Mouse (Mus musculus) MEL (cell line): ENCODE results near the gene Tmem88. TPM values are rescaled to one million over a fixed set of nuclear protein-coding genes. Genes with fewer than 3 reads are reported as not detected.
A peak's percentile ranks its signal among the peaks of the same experiment; 100 is the strongest.

Source experiments
- DNase-seq: peaks from one replicate; pipeline ENCODE4 v3.0.0; 2011; ENCODE audit warnings: low read depth, low spot score
- H3K27ac ChIP-seq: 2 replicates; pipeline ENCODE4 v1.5.1; 2012; ENCODE audit warnings: low read depth, mild to moderate bottlenecking, control low read depth, low read length, moderate library complexity; ENCODE audit not compliant: control insufficient read depth
- H3K27me3 ChIP-seq, 2 experiments: fragments of 150-350 bp in 1 of 2; sonication (generic) in 1 of 2; 2 replicates each; pipeline ENCODE4 v1.6.1; 2012; ENCODE audit warnings: low read length in 2 of 2, mild to moderate bottlenecking in 2 of 2, improper control_type of control experiment in 1 of 2, moderate library complexity in 1 of 2; ENCODE audit not compliant: insufficient read depth in 2 of 2, control insufficient read depth in 1 of 2
- H3K36me3 ChIP-seq, 2 experiments: 2 replicates each; pipeline ENCODE4 v1.6.1; 2012 to 2014; ENCODE audit warnings: low read length in 2 of 2, improper control_type of control experiment in 1 of 2, inconsistent platforms in 1 of 2, mild to moderate bottlenecking in 1 of 2; ENCODE audit not compliant: insufficient read depth in 2 of 2, control insufficient read depth in 1 of 2
- H3K4me1 ChIP-seq, 2 experiments: fragments of 150-350 bp in 1 of 2; sonication (generic) in 1 of 2; 2 replicates each; pipeline ENCODE4 v1.6.1; 2012; ENCODE audit warnings: low read length in 2 of 2, improper control_type of control experiment in 1 of 2, mild to moderate bottlenecking in 1 of 2; ENCODE audit not compliant: insufficient read depth in 2 of 2, control insufficient read depth in 1 of 2
- H3K4me3 ChIP-seq, 2 experiments: fragments of 150-350 bp in 1 of 2; sonication (generic) in 1 of 2; 2 replicates each; pipeline ENCODE4 v1.5.1; 2012; ENCODE audit warnings: low read depth in 2 of 2, low read length in 2 of 2, mild to moderate bottlenecking in 2 of 2, moderate library complexity in 2 of 2, control low read depth in 1 of 2, improper control_type of control experiment in 1 of 2; ENCODE audit not compliant: control insufficient read depth in 1 of 2, insufficient read depth in 1 of 2
- H3K79me2 ChIP-seq: 2 replicates; pipeline ENCODE4 v1.6.1; 2012; ENCODE audit warnings: mild to moderate bottlenecking, low read length, moderate library complexity; ENCODE audit not compliant: control insufficient read depth, poor library complexity, insufficient read depth
- H3K9ac ChIP-seq: 2 replicates; pipeline ENCODE4 v1.6.1; 2012; ENCODE audit warnings: low read depth, mild to moderate bottlenecking, control low read depth, low read length, moderate library complexity; ENCODE audit not compliant: control insufficient read depth, poor library complexity, severe bottlenecking
- H3K9me3 ChIP-seq: fragments of 150-350 bp; sonication (generic); replicated peaks from 2 replicates; pipeline ENCODE4 v1.6.1; 2012; ENCODE audit warnings: mild to moderate bottlenecking, low read length, improper control_type of control experiment, moderate library complexity; ENCODE audit not compliant: insufficient read depth
- CHD1 ChIP-seq: IDR thresholded peaks from 2 replicates; pipeline ENCODE4 v1.6.1; 2012; ENCODE audit warnings: low read depth, mild to moderate bottlenecking, inconsistent platforms, low read length, improper control_type of control experiment
- E2F4 ChIP-seq: IDR thresholded peaks from 2 replicates; pipeline ENCODE4 v1.6.1; 2011; ENCODE audit warnings: low read depth, low read length, improper control_type of control experiment, borderline replicate concordance
- ETS1 ChIP-seq: IDR thresholded peaks from 2 replicates; pipeline ENCODE4 v1.6.1; 2012; ENCODE audit warnings: low read depth, mild to moderate bottlenecking, inconsistent platforms, low read length, improper control_type of control experiment, moderate library complexity
- GABPA ChIP-seq: IDR thresholded peaks from 2 replicates; pipeline ENCODE4 v1.6.1; 2012; ENCODE audit warnings: low read depth, mild to moderate bottlenecking, inconsistent platforms, low read length, improper control_type of control experiment, moderate library complexity
- GATA1 ChIP-seq: IDR thresholded peaks from 2 replicates; pipeline ENCODE4 v1.6.1; 2011; ENCODE audit warnings: low read depth, low read length, improper control_type of control experiment
- KAT2A ChIP-seq: conservative IDR thresholded peaks from 2 replicates; pipeline ENCODE4 v1.6.1; 2012; ENCODE audit warnings: low read depth, low read length, improper control_type of control experiment, inconsistent platforms
- MAFK ChIP-seq: IDR thresholded peaks from 2 replicates; pipeline ENCODE4 v1.6.1; 2011; ENCODE audit warnings: low read depth, mild to moderate bottlenecking, low read length, improper control_type of control experiment, borderline replicate concordance
- MAX ChIP-seq: IDR thresholded peaks from 2 replicates; pipeline ENCODE4 v1.6.1; 2011; ENCODE audit warnings: low read length, improper control_type of control experiment
- MAZ ChIP-seq: IDR thresholded peaks from 2 replicates; pipeline ENCODE4 v1.6.1; 2012; ENCODE audit warnings: low read depth, mild to moderate bottlenecking, inconsistent platforms, low read length, improper control_type of control experiment
- MEF2A ChIP-seq: IDR thresholded peaks from 2 replicates; pipeline ENCODE4 v1.6.1; 2014; ENCODE audit warnings: low read depth, mild to moderate bottlenecking, inconsistent platforms, low read length, improper control_type of control experiment; ENCODE audit not compliant: poor library complexity, insufficient replicate concordance, severe bottlenecking; ENCODE audit errors: extremely low read depth
- MXI1 ChIP-seq: IDR thresholded peaks from 2 replicates; pipeline ENCODE4 v1.6.1; 2011; ENCODE audit warnings: mild to moderate bottlenecking, low read depth, low read length, improper control_type of control experiment
- MYB ChIP-seq: IDR thresholded peaks from 2 replicates; pipeline ENCODE4 v1.6.1; 2011; ENCODE audit warnings: mild to moderate bottlenecking, low read depth, low read length, improper control_type of control experiment
- MYC ChIP-seq: IDR thresholded peaks from 2 replicates; pipeline ENCODE4 v1.6.1; 2011; ENCODE audit warnings: low read depth, mild to moderate bottlenecking, low read length, improper control_type of control experiment, moderate library complexity
- NELFE ChIP-seq: IDR thresholded peaks from 2 replicates; pipeline ENCODE4 v1.6.1; 2011; ENCODE audit warnings: low read depth, low read length, improper control_type of control experiment
- NRF1 ChIP-seq: IDR thresholded peaks from 2 replicates; pipeline ENCODE4 v1.6.1; 2014; ENCODE audit warnings: low read depth, mild to moderate bottlenecking, inconsistent platforms, low read length, improper control_type of control experiment, moderate library complexity; ENCODE audit not compliant: poor library complexity, insufficient read depth, severe bottlenecking
- POLR2A ChIP-seq, 2 experiments: IDR thresholded peaks; 2 replicates each; pipeline ENCODE4 v1.6.1; 2011 to 2012; ENCODE audit warnings: low read length in 2 of 2, mild to moderate bottlenecking in 2 of 2, control low read depth in 1 of 2, improper control_type of control experiment in 1 of 2, low read depth in 1 of 2, moderate library complexity in 1 of 2; ENCODE audit not compliant: control insufficient read depth in 1 of 2, insufficient read depth in 1 of 2, poor library complexity in 1 of 2
- POLR2AphosphoS2 ChIP-seq: IDR thresholded peaks from 2 replicates; pipeline ENCODE4 v1.6.1; 2011; ENCODE audit warnings: low read length, improper control_type of control experiment
- POLR2AphosphoS5 ChIP-seq: IDR thresholded peaks from 2 replicates; pipeline ENCODE4 v1.6.1; 2012; ENCODE audit warnings: low read depth, borderline replicate concordance, mild to moderate bottlenecking, inconsistent platforms, low read length, moderate library complexity, mixed read lengths
- RAD21 ChIP-seq: IDR thresholded peaks from 2 replicates; pipeline ENCODE4 v1.6.1; 2011; ENCODE audit warnings: mild to moderate bottlenecking, low read depth, low read length, improper control_type of control experiment
- RCOR1 ChIP-seq: IDR thresholded peaks from 2 replicates; pipeline ENCODE4 v1.6.1; 2012; ENCODE audit warnings: low read depth, mild to moderate bottlenecking, inconsistent platforms, low read length, improper control_type of control experiment
- SIN3A ChIP-seq: IDR thresholded peaks from 2 replicates; pipeline ENCODE4 v1.6.1; 2012; ENCODE audit warnings: low read length, improper control_type of control experiment, inconsistent platforms
- SMC3 ChIP-seq: IDR thresholded peaks from 2 replicates; pipeline ENCODE4 v1.6.1; 2011; ENCODE audit warnings: low read depth, low read length, improper control_type of control experiment
- TAL1 ChIP-seq: IDR thresholded peaks from 2 replicates; pipeline ENCODE4 v1.6.1; 2012; ENCODE audit warnings: mild to moderate bottlenecking, inconsistent platforms, low read length, moderate library complexity, mixed read lengths
- TBP ChIP-seq: IDR thresholded peaks from 2 replicates; pipeline ENCODE4 v1.8.0; 2011; ENCODE audit warnings: low read depth, low read length, improper control_type of control experiment
- TCF12 ChIP-seq: IDR thresholded peaks from 2 replicates; pipeline ENCODE4 v1.6.1; 2014; ENCODE audit warnings: low read depth, mild to moderate bottlenecking, inconsistent platforms, low read length, improper control_type of control experiment, moderate library complexity
- UBTF ChIP-seq: IDR thresholded peaks from 2 replicates; pipeline ENCODE4 v1.6.1; 2012; ENCODE audit warnings: low read depth, mild to moderate bottlenecking, inconsistent platforms, low read length, improper control_type of control experiment, moderate library complexity, borderline replicate concordance; ENCODE audit not compliant: insufficient read depth
- USF1 ChIP-seq: IDR thresholded peaks from 2 replicates; pipeline ENCODE4 v1.6.1; 2014; ENCODE audit warnings: low read depth, mild to moderate bottlenecking, inconsistent platforms, low read length, improper control_type of control experiment, moderate library complexity
- ZC3H11A ChIP-seq: IDR thresholded peaks from 2 replicates; pipeline ENCODE4 v1.6.1; 2012; ENCODE audit warnings: low read depth, mild to moderate bottlenecking, inconsistent platforms, low read length, improper control_type of control experiment
- ZKSCAN1 ChIP-seq: IDR thresholded peaks from 2 replicates; pipeline ENCODE4 v1.6.1; 2012; ENCODE audit warnings: low read depth, mild to moderate bottlenecking, inconsistent platforms, low read length, improper control_type of control experiment, moderate library complexity
- ZMIZ1 ChIP-seq: IDR thresholded peaks from 2 replicates; pipeline ENCODE4 v1.6.1; 2012; ENCODE audit warnings: low read depth, mild to moderate bottlenecking, inconsistent platforms, low read length, improper control_type of control experiment, moderate library complexity
- polyA plus RNA-seq, 2 experiments: library from polyadenylated mRNA; stranded (reverse) in 1 of 2; unstranded in 1 of 2; fragments of >175 nt in 1 of 2; fragments of >200 nt in 1 of 2; gene quantifications; 2 replicates each; pipeline versions ENCODE4 v1.2.1 to v1.2.4; 2012; ENCODE audit warnings: low replicate concordance in 2 of 2, low read depth in 1 of 2; ENCODE audit not compliant: insufficient read length in 2 of 2, insufficient read depth in 1 of 2, missing spikeins in 1 of 2
- total RNA-seq: library from RNA; depleted of rRNA; stranded (reverse); fragments of 300-350 nt; gene quantifications from 2 replicates; pipeline ENCODE4 v1.2.3, GENCODE M21; 2012

Tmem88 gene
- total and polyA plus RNA-seq, 3 experiments = 0.39 to 0.45 TPM; not detected in 1

DNA sequence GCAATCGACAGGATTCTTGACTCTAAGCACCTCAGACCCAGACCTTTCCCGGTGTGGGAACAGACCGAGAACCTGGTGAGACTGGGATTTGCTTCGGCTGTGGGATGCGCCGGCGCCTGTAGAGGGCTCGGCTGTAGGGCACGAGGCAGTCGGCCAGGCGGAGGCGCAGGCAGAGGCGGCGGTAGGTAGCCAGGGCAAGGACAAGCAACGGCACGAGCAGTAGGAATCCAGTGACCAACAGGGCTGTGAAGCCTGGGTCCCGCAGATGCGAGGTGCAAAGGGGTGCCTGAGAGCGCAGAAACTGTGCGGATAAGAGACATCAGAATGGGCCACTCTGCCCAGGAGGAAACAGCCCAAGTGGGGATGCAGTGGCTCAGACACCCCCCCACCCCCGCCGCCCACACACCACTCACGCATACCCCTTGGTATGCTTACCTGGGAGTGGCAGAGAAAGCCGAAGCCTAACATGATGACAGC lies 415 bp downstream of the Tmem88 start:
- Histone ChIP-seq H3K9me3 (no peaks in the 10 kb centered on the region), H3K9ac (no peak overlapping the region), H3K27me3 (no peaks in the 10 kb centered on the region), H3K27ac (0 out of 2 replicates have a peak overlapping the region, but pooled peaks have one; percentile 9), H3K4me1 (peaks cover 2 to 9% of the 10 kb centered on the region in 2 experiments; a peak in 3 of 4 replicates), H3K36me3 (peaks cover 2 to 5% of the 10 kb centered on the region in 2 experiments; a peak in 3 of 4 replicates), H3K4me3 (no peak overlapping the region), H3K79me2 (peaks cover 9% of the 10 kb centered on the region)
- no peak for DNase-seq
- no peak for TF ChIP-seq SIN3A
- TF ChIP-seq MEF2A = no peak

DNA sequence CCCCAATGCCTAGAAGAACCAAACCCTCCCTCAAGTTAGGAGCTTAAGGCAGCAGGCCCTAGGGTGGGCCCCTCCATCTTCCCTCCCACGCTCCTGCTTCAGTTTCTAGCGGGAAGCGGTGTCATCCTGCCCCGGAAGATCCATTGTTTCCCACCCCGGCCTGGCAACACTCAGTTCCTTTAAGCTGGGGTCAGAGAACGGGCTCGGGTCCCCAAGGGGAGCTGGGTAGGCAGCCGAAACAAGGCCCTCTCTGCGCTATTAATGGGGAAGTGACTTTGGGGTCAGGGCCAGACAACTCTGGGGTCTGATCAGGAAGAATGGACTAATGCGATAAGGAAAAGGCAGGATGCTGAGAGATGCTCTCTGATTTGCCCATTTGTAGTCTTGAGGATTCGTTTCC lies 1.3 kb downstream of the Tmem88 start:
- Histone ChIP-seq H3K9ac (peak overlapping the region; percentile 57), H3K36me3 (peaks cover 2 to 5% of the 10 kb centered on the region in 2 experiments; a peak in 3 of 4 replicates), H3K4me3 (peak overlapping the region; percentile 54 to 67), H3K4me1 (peaks cover 2 to 9% of the 10 kb centered on the region in 2 experiments; a peak in 3 of 4 replicates), H3K27me3 (no peaks in the 10 kb centered on the region), H3K9me3 (no peaks in the 10 kb centered on the region), H3K79me2 (peaks cover 9% of the 10 kb centered on the region), H3K27ac (peak overlapping the region; percentile 38)
- peak; percentile 87 for DNase-seq
- TF ChIP-seq CHD1 (no peak), SIN3A (peak; percentile 53; the same call in 1 of the 2 replicates), SMC3 (0 out of 2 replicates have a peak, but pooled peaks have one; percentile 10), E2F4 (no peak), NRF1 (no peak), MAX (no peak), ETS1 (peak; percentile 52), MYC (no peak), MEF2A (no peak), POLR2AphosphoS5 (no peak), KAT2A (no peak), MAFK (no peak), POLR2A (IDR thresholded peaks at IDR 0.05; ENCODE audit: control insufficient read depth in 1 of 2, insufficient read depth in 1 of 2, low read depth in 1 of 2, low read length in 2 of 2, poor library complexity in 1 of 2) (peak in 1 of 2 experiments; percentile 52; a peak in 1 of 4 replicates), GABPA (no peak), TCF12 (peak; percentile 84), RAD21 (no peak), ZMIZ1 (no peak), MYB (no peak), GATA1 (peak; percentile 87), ZKSCAN1 (no peak; the same call in 1 of the 2 replicates), MXI1 (no peak), MAZ (no peak; the same call in 1 of the 2 replicates), RCOR1 (peak; percentile 95), UBTF (no peak), TAL1 (peak; percentile 86), ZC3H11A (no peak; the same call in 1 of the 2 replicates), NELFE (no peak), POLR2AphosphoS2 (peak; percentile 60), TBP (no peak), USF1 (no peak)
